19 mouse cellular contexts compared by ENCODE assay signal in the genomic region with DNA sequence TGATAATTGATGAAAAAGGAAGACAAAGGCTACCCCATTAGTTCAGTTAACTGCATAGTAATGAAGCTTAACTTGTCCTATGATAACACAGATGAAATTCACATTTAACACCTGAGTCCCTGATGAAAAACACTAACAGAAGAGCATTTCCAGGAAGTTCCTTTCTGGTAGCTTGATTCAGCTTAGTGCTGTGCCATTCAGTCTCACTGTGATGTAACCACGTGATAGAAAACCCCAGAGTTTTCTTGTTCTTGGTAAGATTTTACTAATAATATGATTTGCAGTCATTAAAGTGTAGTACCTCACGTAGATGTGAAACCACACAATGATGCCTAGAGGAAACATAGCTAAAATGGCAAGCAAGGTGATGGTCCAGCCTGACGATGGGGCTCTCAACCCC.
"Had no signal": no experiment of that assay in that cellular context is flagged by ENCODE, and none has a peak within 500 bp of the region (broad histone marks: within the 10 kb centered on the region; RNA-seq: fewer than 3 reads in every experiment).

No protein-coding gene starts in this region.

- DNase-seq: liver, postnatal 0 days; lung, adult 2 months; lung, postnatal 14 days; lung, postnatal 36 days; right cerebral cortex, postnatal 14 days; thymus, adult 2 months; thymus, postnatal 25 days; thymus, postnatal 4 days had no signal

- ATAC-seq: liver, postnatal 0 days; lung, postnatal 0 days; midbrain, embryonic 13.5 days had no signal

- H3K4me1 ChIP-seq: lung, embryonic 15.5 days; megakaryocyte, embryonic 14.5 days; midbrain, embryonic 15.5 days; neural tube, embryonic 13.5 days; neural tube, embryonic 15.5 days; stomach, embryonic 15.5 days had no signal

- H3K4me3 ChIP-seq: lung, embryonic 15.5 days; megakaryocyte, embryonic 14.5 days; midbrain, embryonic 13.5 days; midbrain, embryonic 15.5 days; neural tube, embryonic 13.5 days; neural tube, embryonic 15.5 days; stomach, embryonic 15.5 days had no signal

- H3K27me3 ChIP-seq: lung, embryonic 15.5 days; megakaryocyte, embryonic 14.5 days; midbrain, embryonic 13.5 days; midbrain, embryonic 15.5 days; neural tube, embryonic 13.5 days; neural tube, embryonic 15.5 days; stomach, embryonic 15.5 days had no signal

- H3K27ac ChIP-seq: lung, embryonic 15.5 days; macrophage; midbrain, embryonic 13.5 days; midbrain, embryonic 15.5 days; neural tube, embryonic 13.5 days; neural tube, embryonic 15.5 days; stomach, embryonic 15.5 days; stomach, postnatal 0 days had no signal

- H3K4me2 ChIP-seq: lung, embryonic 15.5 days; midbrain, embryonic 11.5 days; midbrain, embryonic 13.5 days; midbrain, embryonic 15.5 days; neural tube, embryonic 13.5 days; neural tube, embryonic 15.5 days; stomach, embryonic 15.5 days had no signal

- H3K9ac ChIP-seq: liver, postnatal 0 days; lung, embryonic 15.5 days; midbrain, embryonic 13.5 days; midbrain, embryonic 15.5 days; neural tube, embryonic 13.5 days; neural tube, embryonic 15.5 days; stomach, embryonic 15.5 days had no signal

- H3K36me3 ChIP-seq: lung, embryonic 15.5 days; midbrain, embryonic 13.5 days; midbrain, embryonic 15.5 days; neural tube, embryonic 13.5 days; neural tube, embryonic 15.5 days; stomach, embryonic 15.5 days had no signal

- H3K9me3 ChIP-seq: lung, embryonic 15.5 days; megakaryocyte, embryonic 14.5 days; midbrain, embryonic 13.5 days; midbrain, embryonic 15.5 days; neural tube, embryonic 13.5 days; neural tube, embryonic 15.5 days; stomach, embryonic 15.5 days had no signal
